ENCODE assay signal across 25 mouse cellular contexts in genomic region chr7:46132229-46132628, GRCm38 (mm10). TPM values are rescaled to one million over a fixed set of nuclear protein-coding genes. Genes with fewer than 3 reads are reported as not detected.
DNase-seq lines count a peak whose midpoint lies in the region; ATAC-seq and TF ChIP-seq lines count a peak whose summit lies in the region.
"Had no signal": no experiment of that assay in that cellular context is flagged by ENCODE, and none has a peak within 500 bp of the region (broad histone marks: within the 10 kb centered on the region; RNA-seq: fewer than 3 reads in every experiment).

No protein-coding gene starts in this region.

- peak in 1 of 2 experiments; percentile 56 for DNase-seq in cerebellum, adult 2 months
- no peak for DNase-seq in cerebellum, adult 11-12 months
- DNase-seq in forebrain, postnatal 0 days, result no peak
- DNase-seq in layer of hippocampus, adult 2 months (ENCODE audit: low spot score in 2 of 2), result no peak
- DNase-seq in layer of hippocampus, postnatal 14 days (ENCODE audit: low spot score in 2 of 2), result no peak
- DNase-seq: adrenal gland, adult 8-10 months; gastrocnemius, postnatal 10 days; heart, postnatal 10 days; kidney, adult 11 months; kidney, postnatal 14 days; liver, postnatal 0 days; lung, postnatal 36 days; spleen, adult 18-20 months; thymus, postnatal 14 days had no signal

- peak overlapping the region; percentile 98 for H3K27ac ChIP-seq in cerebellum, adult 2 months (ENCODE audit: insufficient read depth, low read length)
- peak overlapping the region; percentile 0; the same call in 1 of the 2 replicates for H3K27ac ChIP-seq in forebrain, embryonic 16.5 days (ENCODE audit: low read length)
- no peak overlapping the region for H3K27ac ChIP-seq in forebrain, postnatal 0 days (ENCODE audit: low read depth, low read length)
- peak overlapping the region; percentile 94 for H3K27ac ChIP-seq in layer of hippocampus, adult 2 months
- H3K27ac ChIP-seq: heart, embryonic 13.5 days; liver, embryonic 12.5 days; midbrain, embryonic 13.5 days had no signal

- H3K36me3 ChIP-seq in forebrain, embryonic 16.5 days (ENCODE audit: control insufficient read depth, insufficient read depth), result no peaks in the 10 kb centered on the region
- no peaks in the 10 kb centered on the region for H3K36me3 ChIP-seq in forebrain, postnatal 0 days (ENCODE audit: insufficient read depth)
- H3K36me3 ChIP-seq in myocyte (ENCODE audit: control insufficient read depth, insufficient read depth), result no peaks in the 10 kb centered on the region
- H3K36me3 ChIP-seq: heart, embryonic 13.5 days; liver, embryonic 12.5 days; midbrain, embryonic 13.5 days had no signal

- H3K4me3 ChIP-seq in cerebellum, adult 2 months (replicated peaks; ENCODE audit: insufficient read depth, low read depth, low read length), result no peak overlapping the region
- no peak overlapping the region for H3K4me3 ChIP-seq in forebrain, embryonic 16.5 days (replicated peaks; ENCODE audit: low read length)
- H3K4me3 ChIP-seq in forebrain, postnatal 0 days (ENCODE audit: low read depth, low read length), result no peak overlapping the region
- H3K4me3 ChIP-seq in layer of hippocampus, adult 2 months, result no peak overlapping the region
- H3K4me3 ChIP-seq in myocyte, result no peak overlapping the region
- H3K4me3 ChIP-seq: heart, embryonic 13.5 days; liver, embryonic 12.5 days; midbrain, embryonic 13.5 days had no signal

- TF ChIP-seq POLR2A in cerebellum, adult 2 months (IDR thresholded peaks at IDR 0.05; ENCODE audit: borderline replicate concordance, insufficient read depth, low read length), result no peak
- no peak for TF ChIP-seq POLR2A in myocyte (IDR thresholded peaks at IDR 0.05; ENCODE audit: insufficient read length, low read depth)

- no peak overlapping the region for H3ac ChIP-seq in myocyte (ENCODE audit: control insufficient read depth, insufficient read length)

- H3K27me3 ChIP-seq in cerebellum, adult 2 months (ENCODE audit: control insufficient read depth, insufficient read depth, low read length), result no peaks in the 10 kb centered on the region
- H3K27me3 ChIP-seq in forebrain, embryonic 16.5 days (replicated peaks; ENCODE audit: control insufficient read depth, insufficient read depth, low read length), result no peaks in the 10 kb centered on the region
- no peaks in the 10 kb centered on the region for H3K27me3 ChIP-seq in forebrain, postnatal 0 days (ENCODE audit: insufficient read depth, low read length)
- H3K27me3 ChIP-seq in myocyte (ENCODE audit: control insufficient read depth, insufficient read depth, insufficient read length), result peaks cover 7% of the 10 kb centered on the region

- H3K79me2 ChIP-seq in myocyte (ENCODE audit: control insufficient read depth, insufficient read depth), result no peaks in the 10 kb centered on the region

- no peak for TF ChIP-seq CTCF in cerebellum, adult 2 months (IDR thresholded peaks at IDR 0.05; ENCODE audit: borderline replicate concordance, insufficient read depth, low read depth, low read length)
- no peak for TF ChIP-seq CTCF in forebrain, postnatal 0 days (IDR thresholded peaks at IDR 0.05; ENCODE audit: low read depth)
- TF ChIP-seq CTCF in layer of hippocampus, adult 2 months (conservative IDR thresholded peaks at IDR 0.05), result no peak

- no peak overlapping the region for H3K9ac ChIP-seq in forebrain, embryonic 16.5 days (replicated peaks; ENCODE audit: low read depth, low read length)
- H3K9ac ChIP-seq in forebrain, postnatal 0 days, result no peak overlapping the region
- H3K9ac ChIP-seq: heart, embryonic 13.5 days; liver, embryonic 12.5 days; liver, postnatal 0 days; midbrain, embryonic 13.5 days had no signal

- no peak overlapping the region for H3K4me2 ChIP-seq in forebrain, embryonic 16.5 days (ENCODE audit: low read length)
- no peak overlapping the region for H3K4me2 ChIP-seq in forebrain, postnatal 0 days (ENCODE audit: low read depth)
- peak overlapping the region; percentile 3 for H3K4me2 ChIP-seq in myocyte (ENCODE audit: low read depth)
- H3K4me2 ChIP-seq: heart, embryonic 13.5 days; liver, embryonic 12.5 days; midbrain, embryonic 13.5 days had no signal

- peaks cover 48% of the 10 kb centered on the region for H3K4me1 ChIP-seq in cerebellum, adult 2 months (ENCODE audit: control insufficient read depth, insufficient read depth, low read length)
- H3K4me1 ChIP-seq in forebrain, embryonic 16.5 days (replicated peaks; ENCODE audit: control insufficient read depth, insufficient read depth, low read length), result peaks cover 21% of the 10 kb centered on the region
- 0 out of 2 replicates have a peak, but pooled peaks cover 4% of the 10 kb centered on the region for H3K4me1 ChIP-seq in forebrain, postnatal 0 days (ENCODE audit: insufficient read depth)

- ATAC-seq in forebrain, embryonic 16.5 days, result no peak
- no peak for ATAC-seq in forebrain, postnatal 0 days
- ATAC-seq: inflammation-experienced regulatory T-cells, adult 6 months; liver, embryonic 12.5 days; liver, postnatal 0 days; midbrain, embryonic 13.5 days had no signal

- 50% methylated on average over 12 of the region's 12 CpGs for WGBS in cerebellum, adult 2 months
- 94% methylated on average over 12 of the region's 12 CpGs for WGBS in forebrain, embryonic 16.5 days
- WGBS in forebrain, postnatal 0 days, result 90% methylated on average over 12 of the region's 12 CpGs

- H3K9me3 ChIP-seq in forebrain, embryonic 16.5 days (ENCODE audit: control insufficient read depth, low read length), result no peaks in the 10 kb centered on the region
- no peaks in the 10 kb centered on the region for H3K9me3 ChIP-seq in forebrain, postnatal 0 days (ENCODE audit: low read length)
- H3K9me3 ChIP-seq: heart, embryonic 13.5 days; liver, embryonic 12.5 days; midbrain, embryonic 13.5 days had no signal

TF ChIP-seq in myocyte, 11 proteins besides CTCF, POLR2A, EP300 and RAD21:
- TF ChIP-seq REST (IDR thresholded peaks at IDR 0.05; ENCODE audit: insufficient read depth, insufficient read length), result no peak
- no peak for TF ChIP-seq SRF (IDR thresholded peaks at IDR 0.05; ENCODE audit: control insufficient read depth, insufficient read length, low read depth)
- TF ChIP-seq MYOG (IDR thresholded peaks at IDR 0.05; ENCODE audit: control insufficient read depth in 1 of 3, insufficient read depth in 1 of 3, insufficient read length in 2 of 3, low read depth in 2 of 3), result no peak
- TF ChIP-seq TCF3 (IDR thresholded peaks at IDR 0.05; ENCODE audit: insufficient read length, low read depth), result no peak
- TF ChIP-seq POLR2AphosphoS2 (IDR thresholded peaks at IDR 0.05; ENCODE audit: insufficient read length, low read depth), result no peak
- TF ChIP-seq TCF12 (IDR thresholded peaks at IDR 0.05; ENCODE audit: insufficient read depth, poor library complexity, severe bottlenecking), result no peak
- TF ChIP-seq MAX (IDR thresholded peaks at IDR 0.05; ENCODE audit: low read depth), result no peak
- TF ChIP-seq USF1 (IDR thresholded peaks at IDR 0.05; ENCODE audit: low read depth), result no peak
- no peak for TF ChIP-seq E2F4 (IDR thresholded peaks at IDR 0.05; ENCODE audit: insufficient read depth)
- no peak for TF ChIP-seq CEBPB (IDR thresholded peaks at IDR 0.05; ENCODE audit: insufficient read depth, poor library complexity, severe bottlenecking)
- TF ChIP-seq MYOD1 (IDR thresholded peaks at IDR 0.05; ENCODE audit: control insufficient read depth in 1 of 3, insufficient read length in 2 of 3, low read depth in 2 of 3), result no peak
TF ChIP-seq in myocyte: peak in this region for 0.

RNA-seq across cellular contexts. Expression of gene Kcnj11, which starts 31.7 kb away (rescaled TPM):
- 42.8 and 47.5 TPM in 2 replicates for polyA plus RNA-seq in cerebellum, adult 2 months (2012; rRNA removed)
- 5.7 and 6.0 TPM in 2 replicates for polyA plus RNA-seq in forebrain, embryonic 16.5 days (2015; fragmentation: Nextera tagmentation; extraction: Ambion mirVana)
- total RNA-seq in forebrain, postnatal 0 days (2014; rRNA removed), result 13.1 TPM in 2 replicates
- polyA plus RNA-seq in forebrain, postnatal 0 days (2015; fragmentation: Nextera tagmentation; extraction: Ambion mirVana), result 2.6 TPM in 2 replicates
- 10 to 100 TPM; 34.2 to 37.4 TPM for total RNA-seq in layer of hippocampus, adult 2 months (2021)
- 10 to 100 TPM; 19.4 to 21.3 TPM for total RNA-seq in layer of hippocampus, postnatal 14 days (2021)
- 0.46 TPM for polyA plus RNA-seq in myocyte (2012; fragmentation: generic; extraction: Trizol)
- total RNA-seq: CH12.LX; hematopoietic stem cell, adult 5-6 weeks; megakaryocyte, adult 5-6 weeks; neutrophil, adult 5-6 weeks had no signal
- polyA plus RNA-seq: C2C12; inflammation-experienced regulatory T-cells, adult 6 months; liver, embryonic 12.5 days; liver, postnatal 0 days had no signal

RNA-seq across cellular contexts. Expression of gene Abcc8, which starts 47.6 kb away (rescaled TPM):
- 57.1 and 64.5 TPM in 2 replicates for polyA plus RNA-seq in cerebellum, adult 2 months (2012; rRNA removed)
- polyA plus RNA-seq in forebrain, embryonic 16.5 days (2015; fragmentation: Nextera tagmentation; extraction: Ambion mirVana), result 33.2 and 34.3 TPM in 2 replicates
- 11.5 and 18.9 TPM in 2 replicates for total RNA-seq in forebrain, postnatal 0 days (2014; rRNA removed)
- polyA plus RNA-seq in forebrain, postnatal 0 days (2015; fragmentation: Nextera tagmentation; extraction: Ambion mirVana), result 6.7 and 7.0 TPM in 2 replicates
- 10 to 100 TPM; 52.2 to 63.1 TPM for total RNA-seq in layer of hippocampus, adult 2 months (2021)
- 10 to 100 TPM; 42.7 to 50.9 TPM for total RNA-seq in layer of hippocampus, postnatal 14 days (2021)
- polyA plus RNA-seq in myocyte (2012; fragmentation: generic; extraction: Trizol), result 0.34 TPM
- total RNA-seq: CH12.LX; hematopoietic stem cell, adult 5-6 weeks; megakaryocyte, adult 5-6 weeks had no signal
- polyA plus RNA-seq: C2C12; inflammation-experienced regulatory T-cells, adult 6 months had no signal
